Comparison of ENCODE assay signal across 27 mouse cellular contexts in genomic region chr5:104946951-104947350, GRCm38 (mm10). TPM values are rescaled to one million over a fixed set of nuclear protein-coding genes. Genes with fewer than 3 reads are reported as not detected.
"Had no signal": no experiment of that assay in that cellular context is flagged by ENCODE, and none has a peak within 500 bp of the region (broad histone marks: within the 10 kb centered on the region; RNA-seq: fewer than 3 reads in every experiment).

No protein-coding gene starts in this region.

- H3K9me3 ChIP-seq: embryonic facial prominence, embryonic 10.5 days; embryonic facial prominence, embryonic 12.5 days; embryonic facial prominence, embryonic 13.5 days; embryonic facial prominence, embryonic 15.5 days; forebrain, embryonic 10.5 days; forebrain, embryonic 15.5 days had no signal

- H3K36me3 ChIP-seq: embryonic facial prominence, embryonic 10.5 days; embryonic facial prominence, embryonic 12.5 days; embryonic facial prominence, embryonic 13.5 days; embryonic facial prominence, embryonic 15.5 days; forebrain, embryonic 10.5 days; forebrain, embryonic 12.5 days; forebrain, embryonic 15.5 days had no signal

- H3K27ac ChIP-seq: embryonic facial prominence, embryonic 10.5 days; embryonic facial prominence, embryonic 12.5 days; embryonic facial prominence, embryonic 13.5 days; embryonic facial prominence, embryonic 15.5 days; forebrain, embryonic 10.5 days; forebrain, embryonic 12.5 days; forebrain, embryonic 13.5 days; forebrain, embryonic 15.5 days; gastrocnemius, adult 2 months; heart, adult 2 months had no signal

- DNase-seq: cerebellum, adult 8-10 months; cerebellum, adult 9-10 months; cerebellum, adult 9-11 months; cerebellum, postnatal 10 days; cerebellum, postnatal 14 days; cerebellum, postnatal 25 days; cerebellum, postnatal 36 days; embryo, embryonic 11 days; forebrain, postnatal 0 days; gastrocnemius, adult 2 months; gastrocnemius, postnatal 10 days; gastrocnemius, postnatal 14 days; gastrocnemius, postnatal 25 days; gastrocnemius, postnatal 36 days; heart, adult 18-20 months; heart, adult 2 months had no signal

- H3K4me3 ChIP-seq: embryonic facial prominence, embryonic 10.5 days; embryonic facial prominence, embryonic 12.5 days; embryonic facial prominence, embryonic 13.5 days; embryonic facial prominence, embryonic 15.5 days; erythroblast, embryonic 14.5 days; forebrain, embryonic 10.5 days; forebrain, embryonic 12.5 days; forebrain, embryonic 13.5 days; forebrain, embryonic 15.5 days; gastrocnemius, adult 2 months; heart, adult 2 months had no signal

- H3K4me2 ChIP-seq: embryonic facial prominence, embryonic 12.5 days; embryonic facial prominence, embryonic 13.5 days; embryonic facial prominence, embryonic 15.5 days; forebrain, embryonic 12.5 days; forebrain, embryonic 13.5 days; forebrain, embryonic 15.5 days had no signal

- H3K9ac ChIP-seq: embryonic facial prominence, embryonic 12.5 days; embryonic facial prominence, embryonic 13.5 days; embryonic facial prominence, embryonic 15.5 days; forebrain, embryonic 12.5 days; forebrain, embryonic 13.5 days; forebrain, embryonic 15.5 days; forebrain, postnatal 0 days had no signal

- H3K4me1 ChIP-seq: embryonic facial prominence, embryonic 10.5 days; embryonic facial prominence, embryonic 12.5 days; embryonic facial prominence, embryonic 13.5 days; embryonic facial prominence, embryonic 15.5 days; forebrain, embryonic 10.5 days; forebrain, embryonic 12.5 days; forebrain, embryonic 13.5 days; forebrain, embryonic 15.5 days had no signal

- H3K27me3 ChIP-seq: embryonic facial prominence, embryonic 12.5 days; embryonic facial prominence, embryonic 13.5 days; embryonic facial prominence, embryonic 15.5 days; forebrain, embryonic 12.5 days; forebrain, embryonic 13.5 days; forebrain, embryonic 15.5 days had no signal

- ATAC-seq: forebrain, embryonic 13.5 days; forebrain, embryonic 14.5 days; forebrain, embryonic 15.5 days; forebrain, embryonic 16.5 days; forebrain, postnatal 0 days had no signal

RNA-seq across cellular contexts. Expression of gene Abcg3, which starts 35.6 kb away (rescaled TPM):
- polyA plus RNA-seq: erythroblast, embryonic 14.5 days had no signal
